Mouse (Mus musculus): ENCODE measurements at regions not wholly inside any gene's neighbourhood (a gene's known extent, or its start where the extent isn't known, plus 50 kb on each side); places are given as distances from the start of the nearest gene placed in this dataset.

GRCm38 (mm10) chr4:131391924-131392297, 446.2 kb downstream of the Ptpru start:
- TF ChIP-seq GATA1 (IDR thresholded peaks at IDR 0.05; ENCODE audit: low read length) = no peak
- TF ChIP-seq TAL1 (IDR thresholded peaks at IDR 0.05; ENCODE audit: low read length) = no peak

All from erythroblast, embryonic 14.5 days (primary cell).